Mouse (Mus musculus): ENCODE results near the gene Olfr1280. TPM values are rescaled to one million over a fixed set of nuclear protein-coding genes. Genes with fewer than 3 reads are reported as not detected.

Olfr1280 gene
- polyA plus RNA-seq, 1 experiment from 2014 or later, result not detected

DNA sequence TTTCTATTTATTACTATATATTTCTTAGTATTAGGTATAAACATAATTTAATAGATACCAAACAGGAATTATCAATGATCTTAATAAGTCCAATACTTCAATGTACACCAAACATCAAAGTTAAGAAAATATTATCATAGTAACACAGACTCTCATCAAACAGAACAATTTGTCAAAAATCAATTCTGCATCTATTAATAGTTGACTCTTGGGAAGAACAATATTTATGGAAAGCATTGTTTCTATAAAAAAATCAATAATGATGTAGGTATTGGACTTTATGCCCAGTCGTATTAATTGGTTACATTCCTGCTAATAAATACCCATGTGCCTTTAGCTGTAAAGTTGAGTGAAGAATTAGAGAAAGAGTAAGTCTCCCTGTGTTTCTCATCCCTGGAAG lies 61.4 kb downstream of the Olfr1280 start, which contains the start of gene Olfr1284:
Olfr1284 (plus strand) TSS at position 301 of the 400 bp plus-strand sequence.
- Histone ChIP-seq H3K27ac (ENCODE audit: low read depth, low read length) (no peak within 1 kb of the TSS), H3K27me3 (ENCODE audit: control insufficient read depth, insufficient read depth, low read length) (no peaks in the 10 kb centered on the region), H3K9me3 (replicated peaks; ENCODE audit: control insufficient read depth, low read length) (no peaks in the 10 kb centered on the region), H3K9ac (ENCODE audit: low read depth, low read length) (no peak within 1 kb of the TSS), H3K36me3 (ENCODE audit: control insufficient read depth, insufficient read depth, low read length) (no peaks in the 10 kb centered on the region), H3K4me3 (ENCODE audit: low read depth, low read length) (no peak within 1 kb of the TSS), H3K4me2 (no peak within 1 kb of the TSS), H3K4me1 (ENCODE audit: control insufficient read depth, insufficient read depth, low read length) (no peaks in the 10 kb centered on the region)
- no peak for ATAC-seq (replicated peaks; ENCODE audit: insufficient number of reproducible peaks, low FRiP score, low TSS enrichment)
- WGBS (ENCODE audit: insufficient replicate concordance), result 84% methylated on average over 1 of the region's 1 CpGs

Other genes with a start within 250 kb of the Olfr1280 start
- gene Gm13941, start 208.0 kb upstream of the Olfr1280 start, polyA plus RNA-seq (2014; fragmentation: Nextera tagmentation; extraction: Ambion mirVana), result not detected in 2 replicates
- not detected in 2 replicates for gene Gm15130, start 161.1 kb upstream of the Olfr1280 start, polyA plus RNA-seq (2014; fragmentation: Nextera tagmentation; extraction: Ambion mirVana)
- not detected in 2 replicates for gene 4930430A15Rik, start 84.4 kb upstream of the Olfr1280 start, polyA plus RNA-seq (2014; fragmentation: Nextera tagmentation; extraction: Ambion mirVana)
- gene Olfr1275, start 78.7 kb upstream of the Olfr1280 start, polyA plus RNA-seq (2014; fragmentation: Nextera tagmentation; extraction: Ambion mirVana), result not detected in 2 replicates
- not detected in 2 replicates for gene Olfr1276, start 59.5 kb upstream of the Olfr1280 start, polyA plus RNA-seq (2014; fragmentation: Nextera tagmentation; extraction: Ambion mirVana)
- not detected in 2 replicates for gene Olfr1277, start 39.9 kb upstream of the Olfr1280 start, polyA plus RNA-seq (2014; fragmentation: Nextera tagmentation; extraction: Ambion mirVana)
- not detected in 2 replicates for gene Olfr1278, start 23.9 kb upstream of the Olfr1280 start, polyA plus RNA-seq (2014; fragmentation: Nextera tagmentation; extraction: Ambion mirVana)
- gene Olfr1279, start 13.4 kb upstream of the Olfr1280 start, polyA plus RNA-seq (2014; fragmentation: Nextera tagmentation; extraction: Ambion mirVana), result not detected in 2 replicates
- not detected in 2 replicates for gene Olfr1281, start 12.5 kb downstream of the Olfr1280 start, polyA plus RNA-seq (2014; fragmentation: Nextera tagmentation; extraction: Ambion mirVana)
- gene Olfr1282, start 22.1 kb downstream of the Olfr1280 start, polyA plus RNA-seq (2014; fragmentation: Nextera tagmentation; extraction: Ambion mirVana), result not detected in 2 replicates
- not detected in 2 replicates for gene Olfr1283, start 52.8 kb downstream of the Olfr1280 start, polyA plus RNA-seq (2014; fragmentation: Nextera tagmentation; extraction: Ambion mirVana)
- gene Olfr1284, start 61.5 kb downstream of the Olfr1280 start, polyA plus RNA-seq (2014; fragmentation: Nextera tagmentation; extraction: Ambion mirVana), result not detected in 2 replicates
- gene Olfr1286, start 109.1 kb downstream of the Olfr1280 start, polyA plus RNA-seq (2014; fragmentation: Nextera tagmentation; extraction: Ambion mirVana), result not detected in 2 replicates
- gene Olfr1287, start 135.1 kb downstream of the Olfr1280 start, polyA plus RNA-seq (2014; fragmentation: Nextera tagmentation; extraction: Ambion mirVana), result not detected in 2 replicates
- not detected in 2 replicates for gene Olfr1288, start 160.1 kb downstream of the Olfr1280 start, polyA plus RNA-seq (2014; fragmentation: Nextera tagmentation; extraction: Ambion mirVana)
- gene Olfr1289, start 166.8 kb downstream of the Olfr1280 start, polyA plus RNA-seq (2014; fragmentation: Nextera tagmentation; extraction: Ambion mirVana), result not detected in 2 replicates
- 0.28 TPM in 1 of 2 replicates, not detected in the other for gene Olfr1290, start 179.8 kb downstream of the Olfr1280 start, polyA plus RNA-seq (2014; fragmentation: Nextera tagmentation; extraction: Ambion mirVana)
- gene Olfr1291-ps1, start 183.2 kb downstream of the Olfr1280 start, polyA plus RNA-seq (2014; fragmentation: Nextera tagmentation; extraction: Ambion mirVana), result 0.04 and 0.13 TPM in 2 replicates
- not detected in 2 replicates for gene Olfr1293-ps, start 211.2 kb downstream of the Olfr1280 start, polyA plus RNA-seq (2014; fragmentation: Nextera tagmentation; extraction: Ambion mirVana)
- gene Olfr1294, start 226.3 kb downstream of the Olfr1280 start, polyA plus RNA-seq (2014; fragmentation: Nextera tagmentation; extraction: Ambion mirVana), result not detected in 2 replicates

Data from heart, embryonic 11.5 days (tissue).